Mouse (Mus musculus) hindbrain, embryonic 11.5 days (tissue): ENCODE data around the gene F11r. TPM values are rescaled to one million over a fixed set of nuclear protein-coding genes. Genes with fewer than 3 reads are reported as not detected.

Experiments
- ATAC-seq: fragments of 200-750 bp; cut with Nextera tagmentation; 2 replicates; pipeline ENCODE4 v1.8.0; 2017; ENCODE audit warnings: mild to moderate bottlenecking, moderate TSS enrichment, moderate library complexity; ENCODE audit not compliant: low FRiP score
- DNase-seq: peaks from one replicate; pipeline ENCODE4 v3.0.0-alpha.2; 2015; ENCODE audit warnings: low spot score
- H3K27ac ChIP-seq: fragments of 300-500 bp; sonication (generic); 2 replicates; pipeline ENCODE4 v1.5.1; 2014; ENCODE audit warnings: mild to moderate bottlenecking, low read depth, low read length
- H3K27me3 ChIP-seq: fragments of 300-500 bp; sonication (generic); 2 replicates; pipeline ENCODE4 v1.6.1; 2014; ENCODE audit warnings: mild to moderate bottlenecking, low read length, moderate library complexity, mixed read lengths; ENCODE audit not compliant: control insufficient read depth, insufficient read depth
- H3K36me3 ChIP-seq: fragments of 300-500 bp; sonication (generic); 2 replicates; pipeline ENCODE4 v1.6.1; 2014; ENCODE audit warnings: mild to moderate bottlenecking, low read length, moderate library complexity, mixed read lengths; ENCODE audit not compliant: control insufficient read depth, insufficient read depth
- H3K4me1 ChIP-seq: fragments of 300-500 bp; sonication (generic); replicated peaks from 2 replicates; pipeline ENCODE4 v1.6.1; 2014; ENCODE audit warnings: low read length, mixed read lengths; ENCODE audit not compliant: control insufficient read depth, insufficient read depth
- H3K4me2 ChIP-seq: fragments of 300-500 bp; sonication (generic); replicated peaks from 2 replicates; pipeline ENCODE4 v1.6.1; 2014; ENCODE audit warnings: mild to moderate bottlenecking, low read depth, low read length
- H3K4me3 ChIP-seq: fragments of 300-500 bp; sonication (generic); 2 replicates; pipeline ENCODE4 v1.5.1; 2014; ENCODE audit warnings: low read depth, low read length
- H3K9ac ChIP-seq: fragments of 300-500 bp; sonication (generic); 2 replicates; pipeline ENCODE4 v1.6.1; 2014; ENCODE audit warnings: low read depth, low read length
- H3K9me3 ChIP-seq: fragments of 300-500 bp; sonication (generic); 2 replicates; pipeline ENCODE4 v1.6.1; 2016; ENCODE audit warnings: low read length; ENCODE audit not compliant: control insufficient read depth
- WGBS: fragments of 180-500 bp; shearing (Covaris S2); extraction: QIAGEN DNeasy Blood & Tissue Kit; methylation state at CpG from one replicate; pipeline ENCODE4 v1.1.7; 2014; 5-methylcytosine and 5-hydroxymethylcytosine counted together
- polyA plus RNA-seq: library from polyadenylated mRNA; unstranded; fragments of >200 nt; fragmentation: Nextera tagmentation; extraction: Ambion mirVana; gene quantifications from 2 replicates; pipeline ENCODE4 v1.2.1, GENCODE M21; 2014

Gene F11r
- polyA plus RNA-seq, result 16.9 and 20.1 TPM in 2 replicates

DNA sequence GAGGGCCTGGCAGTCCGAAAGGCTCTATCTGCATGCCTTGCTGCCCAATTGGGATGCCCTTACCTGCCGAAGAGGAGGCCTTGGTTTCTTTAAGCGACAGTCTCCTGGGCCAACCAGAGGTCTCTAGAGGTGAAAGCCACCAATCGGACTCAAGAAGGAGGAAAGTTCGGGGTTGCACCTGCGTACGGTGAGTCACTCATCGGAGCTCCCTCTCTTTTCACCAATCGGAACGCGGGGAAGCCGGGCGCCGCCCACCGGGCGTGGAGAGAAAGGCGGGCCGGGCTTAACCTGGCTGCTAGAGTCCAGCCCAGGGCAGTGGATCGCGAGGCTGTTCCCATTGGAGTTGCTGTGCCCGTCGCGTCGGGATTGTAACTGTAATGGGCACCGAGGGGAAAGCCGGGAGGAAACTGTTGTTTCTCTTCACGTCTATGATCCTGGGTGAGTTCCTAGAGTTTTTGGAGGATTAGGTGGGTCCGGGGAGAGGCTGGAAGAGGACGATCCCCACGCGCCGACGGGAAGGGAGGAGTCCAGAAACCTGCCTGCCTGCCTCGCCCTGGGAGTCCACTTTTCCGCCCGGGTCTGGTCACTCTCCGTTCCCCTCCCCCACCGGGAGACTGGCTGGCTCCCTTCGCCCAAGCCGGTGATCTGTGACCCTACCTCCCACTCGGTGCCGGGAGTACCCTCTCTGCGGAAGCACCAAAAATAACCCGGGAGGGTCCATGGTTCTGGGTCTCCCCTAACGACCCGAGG is at the start of gene F11r:
TSS of gene F11r (plus strand) at position 272 of the 750 bp plus-strand sequence.
- H3K9ac ChIP-seq, result peak within 1 kb of the TSS; percentile 38; the same call in 1 of the 2 replicates
- no peak within 1 kb of the TSS for H3K27ac ChIP-seq

GRCm38 (mm10) chr1:171388376-171389102 is 48.8 kb upstream of the F11r start, which contains the start of gene Arhgap30:
TSS of gene Arhgap30 (plus strand) at chr1:171388954.
- H3K4me3 ChIP-seq, result no peak within 1 kb of the TSS
- no peaks in the 10 kb centered on the region for H3K36me3 ChIP-seq
- H3K27ac ChIP-seq, result no peak within 1 kb of the TSS
- DNase-seq (no peak), ATAC-seq (no peak)
- H3K9ac ChIP-seq, result no peak within 1 kb of the TSS
- no peaks in the 10 kb centered on the region for H3K4me1 ChIP-seq
- no peaks in the 10 kb centered on the region for H3K9me3 ChIP-seq
- H3K4me2 ChIP-seq, result no peak within 1 kb of the TSS
- WGBS, result 85% methylated on average over 15 of the region's 15 CpGs
- H3K27me3 ChIP-seq, result no peaks in the 10 kb centered on the region

More for the DNA sequence above, at the start of gene F11r:
- Histone ChIP-seq H3K36me3 (no peaks in the 10 kb centered on the region), H3K9me3 (no peaks in the 10 kb centered on the region), H3K27me3 (peaks cover 21% of the 10 kb centered on the region), H3K4me2 (peak within 1 kb of the TSS; percentile 57), H3K4me1 (no peaks in the 10 kb centered on the region), H3K4me3 (peak within 1 kb of the TSS; percentile 33)
- ATAC-seq (peak; percentile 70; the same call in 1 of the 2 replicates), DNase-seq (peak; percentile 73)
- WGBS, result 1% methylated on average over 43 of the region's 46 CpGs

DNA sequence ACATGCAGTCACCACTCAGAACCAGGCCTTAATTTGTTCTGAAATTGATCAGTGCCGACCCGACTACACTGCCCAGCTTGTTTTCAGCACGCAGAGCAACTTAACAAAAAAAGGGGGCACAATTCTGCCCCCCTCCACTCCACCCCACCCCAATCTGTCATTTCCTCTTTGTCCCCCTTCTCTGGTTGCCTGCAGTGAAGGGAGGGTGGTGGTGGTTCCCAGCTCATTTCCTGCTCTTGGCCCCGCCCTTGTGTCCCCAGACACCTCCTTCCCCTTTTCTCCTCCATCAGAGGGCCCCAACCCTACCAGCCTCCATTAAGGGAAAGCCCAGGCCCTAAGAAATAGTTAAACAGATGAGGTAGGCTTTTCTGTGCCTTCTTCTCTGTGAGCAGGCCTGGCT is 47.2 kb upstream of the F11r start:
- no peaks in the 10 kb centered on the region for H3K27me3 ChIP-seq
- no peak for ATAC-seq
- H3K27ac ChIP-seq, result no peak overlapping the region
- no peak overlapping the region for H3K4me3 ChIP-seq
- 78% methylated on average over 4 of the region's 4 CpGs for WGBS
- H3K9ac ChIP-seq, result no peak overlapping the region
- H3K36me3 ChIP-seq, result no peaks in the 10 kb centered on the region
- H3K9me3 ChIP-seq, result no peaks in the 10 kb centered on the region
- no peak overlapping the region for H3K4me2 ChIP-seq
- H3K4me1 ChIP-seq, result no peaks in the 10 kb centered on the region
- no peak for DNase-seq

DNA sequence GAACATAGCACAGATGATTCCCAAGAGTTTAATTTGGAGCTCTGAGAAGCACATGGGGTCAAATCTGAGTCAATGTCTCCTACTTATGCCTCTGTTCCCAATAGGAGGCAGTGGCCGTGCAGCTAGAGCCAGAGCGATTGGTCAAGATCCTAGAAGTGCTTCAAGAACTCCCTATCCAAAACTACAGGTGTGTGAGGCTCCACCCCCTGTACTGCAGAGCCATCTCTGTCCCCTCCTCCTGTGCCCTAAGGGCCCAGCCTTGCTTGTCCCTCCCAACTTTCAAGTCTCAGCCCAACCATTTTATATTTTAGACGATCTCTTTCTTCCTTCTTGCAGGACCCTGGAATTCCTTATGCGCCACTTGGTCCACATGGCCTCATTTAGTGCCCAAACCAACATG is 35.5 kb upstream of the F11r start:
- WGBS, result 85% methylated on average over 4 of the region's 4 CpGs
- Histone ChIP-seq H3K9me3 (no peaks in the 10 kb centered on the region), H3K4me1 (no peaks in the 10 kb centered on the region), H3K27me3 (no peaks in the 10 kb centered on the region), H3K27ac (no peak overlapping the region), H3K36me3 (no peaks in the 10 kb centered on the region), H3K9ac (no peak overlapping the region), H3K4me2 (no peak overlapping the region), H3K4me3 (no peak overlapping the region)
- ATAC-seq (no peak), DNase-seq (no peak)

DNA sequence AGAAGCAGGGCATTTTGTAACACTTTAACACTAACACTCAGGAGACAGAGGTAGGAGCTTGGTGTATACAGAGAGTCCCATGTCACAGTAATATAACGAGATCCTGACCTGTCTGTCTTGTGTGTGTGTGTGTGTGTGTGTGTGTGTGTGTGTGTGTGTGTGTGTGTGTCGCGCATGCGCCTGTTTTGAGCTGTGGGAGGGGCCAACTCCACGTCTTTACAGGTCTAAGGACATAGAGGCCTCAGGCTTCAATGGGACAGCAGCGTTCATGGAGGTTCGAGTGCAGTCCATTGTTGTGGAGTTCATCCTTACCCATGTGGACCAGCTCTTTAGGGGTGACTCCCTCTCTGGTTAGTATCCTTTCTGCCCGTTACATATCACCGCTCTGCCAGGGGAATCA is 34.3 kb upstream of the F11r start:
- H3K27me3 ChIP-seq, result no peaks in the 10 kb centered on the region
- no peak overlapping the region for H3K9ac ChIP-seq
- H3K27ac ChIP-seq, result no peak overlapping the region
- ATAC-seq (no peak), DNase-seq (no peak)
- H3K9me3 ChIP-seq, result no peaks in the 10 kb centered on the region
- H3K4me1 ChIP-seq, result no peaks in the 10 kb centered on the region
- no peak overlapping the region for H3K4me2 ChIP-seq
- no peaks in the 10 kb centered on the region for H3K36me3 ChIP-seq
- no peak overlapping the region for H3K4me3 ChIP-seq
- WGBS, result 88% methylated on average over 9 of the region's 9 CpGs

GRCm38 (mm10) chr1:171407263-171407662 is 30.1 kb upstream of the F11r start:
- no peaks in the 10 kb centered on the region; the same call in 1 of the 2 replicates for H3K27me3 ChIP-seq
- no peak overlapping the region for H3K9ac ChIP-seq
- H3K36me3 ChIP-seq, result no peaks in the 10 kb centered on the region
- WGBS, result 76% methylated on average over 5 of the region's 5 CpGs
- no peak overlapping the region for H3K4me3 ChIP-seq
- no peak for DNase-seq
- H3K4me2 ChIP-seq, result no peak overlapping the region
- H3K4me1 ChIP-seq, result no peaks in the 10 kb centered on the region
- H3K27ac ChIP-seq, result no peak overlapping the region
- no peak for ATAC-seq
- H3K9me3 ChIP-seq, result no peaks in the 10 kb centered on the region

GRCm38 (mm10) chr1:171410231-171410630 is 27.1 kb upstream of the F11r start:
- 69% methylated on average over 1 of the region's 1 CpGs for WGBS
- ATAC-seq, result no peak
- no peaks in the 10 kb centered on the region for H3K9me3 ChIP-seq

DNA sequence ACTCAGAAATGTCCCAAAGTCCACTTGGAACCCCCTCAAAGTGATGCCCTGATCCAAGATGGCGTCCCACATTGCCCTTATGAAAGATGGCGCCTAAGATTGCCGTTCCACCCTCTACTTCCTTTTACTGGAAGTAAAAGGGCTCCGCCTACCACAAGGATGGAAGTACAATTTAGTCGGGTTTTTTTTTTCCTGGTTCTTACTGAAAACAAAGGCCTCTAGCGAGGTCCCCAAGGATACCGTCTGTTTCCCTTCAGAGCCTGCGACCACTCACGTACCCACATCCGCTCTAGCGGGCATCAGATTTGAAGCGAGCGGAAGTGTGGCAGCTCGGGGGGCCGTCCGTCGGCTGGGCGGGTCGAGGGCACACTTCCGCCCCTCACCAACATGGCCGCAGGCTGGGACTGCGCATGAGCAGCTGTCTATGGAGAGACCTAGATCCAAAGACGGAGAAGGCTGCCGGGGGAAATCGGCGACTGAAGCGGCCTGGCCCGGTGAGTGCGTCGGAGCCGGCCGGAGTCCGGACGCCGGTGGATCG is 26.3 kb upstream of the F11r start, which contains the start of gene Usf1:
TSS of gene Usf1 (plus strand) at position 367 of the 538 bp plus-strand sequence.
- Histone ChIP-seq H3K4me1 (no peaks in the 10 kb centered on the region), H3K4me3 (peak within 1 kb of the TSS; percentile 99), H3K36me3 (no peaks in the 10 kb centered on the region), H3K9ac (peak within 1 kb of the TSS; percentile 99), H3K27me3 (no peaks in the 10 kb centered on the region; the same call in 1 of the 2 replicates), H3K4me2 (peak within 1 kb of the TSS; percentile 47), H3K27ac (peak within 1 kb of the TSS; percentile 86), H3K9me3 (no peaks in the 10 kb centered on the region)
- ATAC-seq, result peak; percentile 96
- DNase-seq, result peak; percentile 95
- WGBS, result under 1% methylated on average over 36 of the region's 36 CpGs

More at GRCm38 (mm10) chr1:171410231-171410630, 27.1 kb upstream of the F11r start:
- H3K4me3 ChIP-seq, result no peak overlapping the region
- H3K9ac ChIP-seq, result no peak overlapping the region
- H3K4me1 ChIP-seq, result no peaks in the 10 kb centered on the region
- no peak for DNase-seq
- no peaks in the 10 kb centered on the region for H3K36me3 ChIP-seq
- H3K4me2 ChIP-seq, result no peak overlapping the region
- no peaks in the 10 kb centered on the region; the same call in 1 of the 2 replicates for H3K27me3 ChIP-seq
- no peak overlapping the region for H3K27ac ChIP-seq
